Mouse (Mus musculus) intestine, embryonic 16.5 days (tissue): ENCODE measurements around the gene Atg13. TPM values are rescaled to one million over a fixed set of nuclear protein-coding genes. Genes with fewer than 3 reads are reported as not detected.

Experiments used
- ATAC-seq: fragments of 200-750 bp; cut with Nextera tagmentation; 2 replicates; pipeline ENCODE4 v1.8.0; 2017; ENCODE audit warnings: moderate TSS enrichment, moderate library complexity
- H3K27ac ChIP-seq: fragments of 300-500 bp; sonication (generic); 2 replicates; pipeline ENCODE4 v1.5.1; 2014; ENCODE audit warnings: mild to moderate bottlenecking, low read length
- H3K27me3 ChIP-seq: fragments of 300-500 bp; sonication (generic); replicated peaks from 2 replicates; pipeline ENCODE4 v1.6.1; 2014; ENCODE audit warnings: low read length, control low read depth, mixed read lengths; ENCODE audit not compliant: control insufficient read depth, insufficient read depth
- H3K36me3 ChIP-seq: fragments of 300-500 bp; sonication (generic); 2 replicates; pipeline ENCODE4 v1.6.1; 2014; ENCODE audit warnings: low read length, control low read depth; ENCODE audit not compliant: control insufficient read depth, insufficient read depth
- H3K4me1 ChIP-seq: fragments of 300-500 bp; sonication (generic); 2 replicates; pipeline ENCODE4 v1.6.1; 2014; ENCODE audit warnings: low read length, control low read depth, mixed read lengths; ENCODE audit not compliant: control insufficient read depth, insufficient read depth
- H3K4me2 ChIP-seq: fragments of 300-500 bp; sonication (generic); 2 replicates; pipeline ENCODE4 v1.6.1; 2014; ENCODE audit warnings: low read depth, low read length, control low read depth
- H3K4me3 ChIP-seq: fragments of 300-500 bp; sonication (generic); 2 replicates; pipeline ENCODE4 v1.5.1; 2014; ENCODE audit warnings: mild to moderate bottlenecking, low read length
- H3K9ac ChIP-seq: fragments of 300-500 bp; sonication (generic); 2 replicates; pipeline ENCODE4 v1.6.1; 2014; ENCODE audit warnings: low read depth, low read length
- H3K9me3 ChIP-seq: fragments of 300-500 bp; sonication (generic); 2 replicates; pipeline ENCODE4 v1.6.1; 2016; ENCODE audit warnings: low read length, control low read depth; ENCODE audit not compliant: control insufficient read depth
- WGBS: fragments of 180-500 bp; shearing (Covaris S2); extraction: QIAGEN DNeasy Blood & Tissue Kit; methylation state at CpG from one replicate; pipeline ENCODE4 v1.1.7; 2014; 5-methylcytosine and 5-hydroxymethylcytosine counted together
- polyA plus RNA-seq: library from polyadenylated mRNA; unstranded; fragments of >200 nt; fragmentation: Nextera tagmentation; extraction: Ambion mirVana; gene quantifications from 2 replicates; pipeline ENCODE4 v1.2.1, GENCODE M21; 2015

Gene Atg13
- polyA plus RNA-seq, 1 experiment from 2014 or later, result 22.9 TPM

DNA sequence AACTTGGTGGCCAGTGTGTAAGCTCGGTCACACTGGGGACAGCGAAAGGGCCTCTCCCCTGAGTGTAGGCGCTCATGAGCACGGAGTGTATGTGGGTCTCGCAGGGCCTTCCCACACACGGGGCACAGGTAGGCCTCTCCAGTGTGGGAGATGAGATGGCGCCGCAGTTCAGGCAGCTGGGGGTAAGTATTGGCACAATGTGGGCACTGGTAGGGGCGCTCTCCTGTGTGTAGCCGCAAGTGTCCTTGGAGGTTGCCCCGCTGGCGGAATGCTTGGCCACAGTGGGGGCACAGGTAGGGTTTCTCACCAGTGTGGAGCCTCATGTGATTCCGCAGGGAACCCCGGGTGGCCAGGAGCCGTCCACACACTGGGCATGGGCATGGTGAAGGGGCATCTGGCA is 65.0 kb downstream of the Atg13 start:
- Histone ChIP-seq H3K4me1 (peaks cover 6% of the 10 kb centered on the region; the same call in 1 of the 2 replicates), H3K4me2 (no peak overlapping the region), H3K27me3 (no peaks in the 10 kb centered on the region), H3K9me3 (no peaks in the 10 kb centered on the region), H3K9ac (no peak overlapping the region), H3K36me3 (peaks cover 26% of the 10 kb centered on the region), H3K27ac (no peak overlapping the region), H3K4me3 (no peak overlapping the region)
- ATAC-seq, result no peak
- 97% methylated on average over 15 of the region's 15 CpGs for WGBS

DNA sequence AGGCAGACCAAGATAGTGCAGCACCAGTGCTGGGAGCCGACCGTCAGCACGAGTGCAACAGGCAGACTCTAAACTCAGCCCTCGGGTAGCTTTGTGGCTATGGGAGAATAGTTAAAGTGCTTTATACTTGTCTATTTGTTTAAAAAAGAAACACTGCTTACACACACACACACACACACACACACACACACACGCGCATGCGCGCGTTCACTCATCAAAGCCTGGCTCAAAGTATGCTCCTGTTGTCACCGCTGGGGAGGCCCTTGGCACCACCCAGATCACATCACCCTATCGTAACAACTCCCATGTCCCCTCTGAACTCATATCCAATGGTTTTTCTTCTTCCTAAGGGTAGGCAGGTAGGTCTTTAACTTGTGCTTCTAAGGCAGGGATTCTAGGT is 66.4 kb downstream of the Atg13 start:
- H3K36me3 ChIP-seq, result peaks cover 26% of the 10 kb centered on the region
- no peaks in the 10 kb centered on the region for H3K27me3 ChIP-seq
- H3K4me1 ChIP-seq, result peaks cover 6% of the 10 kb centered on the region; the same call in 1 of the 2 replicates
- 90% methylated on average over 11 of the region's 11 CpGs for WGBS
- H3K4me2 ChIP-seq, result no peak overlapping the region
- no peak overlapping the region for H3K27ac ChIP-seq
- no peak overlapping the region for H3K4me3 ChIP-seq
- no peak overlapping the region for H3K9ac ChIP-seq
- ATAC-seq, result no peak
- no peaks in the 10 kb centered on the region for H3K9me3 ChIP-seq

DNA sequence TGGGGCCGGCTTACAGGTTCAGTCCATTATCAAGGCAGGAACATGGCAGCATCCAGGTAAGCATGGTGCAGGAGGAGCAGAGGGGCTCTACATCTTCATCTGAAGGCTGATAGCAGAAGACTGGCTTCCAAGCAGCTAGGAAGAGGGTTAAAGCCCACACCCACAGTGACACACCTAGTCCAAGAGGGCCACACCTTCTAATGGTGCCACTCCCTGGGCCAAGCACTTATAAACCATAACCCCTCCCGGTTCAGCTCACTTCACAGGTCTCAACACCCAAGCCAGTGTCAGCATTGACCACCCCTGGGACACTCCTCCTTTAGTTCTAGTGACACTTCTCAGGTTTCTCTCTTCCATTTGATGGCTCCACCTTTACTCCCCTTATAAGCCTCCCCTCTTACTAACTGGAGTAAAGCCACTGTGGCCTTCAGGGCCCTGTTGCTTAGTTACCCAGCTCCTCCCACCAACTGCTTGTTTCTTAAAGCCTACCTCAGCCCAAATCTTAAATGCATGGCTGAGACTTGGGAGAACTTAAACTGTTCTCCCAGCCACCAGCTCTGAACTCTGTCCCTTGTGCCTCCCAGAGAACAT is 67.5 kb downstream of the Atg13 start:
- H3K27me3 ChIP-seq, result no peaks in the 10 kb centered on the region
- H3K9ac ChIP-seq, result no peak overlapping the region
- no peaks in the 10 kb centered on the region for H3K4me1 ChIP-seq
- no peaks in the 10 kb centered on the region for H3K9me3 ChIP-seq
- no peak overlapping the region for H3K4me2 ChIP-seq
- H3K36me3 ChIP-seq, result peaks cover 26% of the 10 kb centered on the region
- WGBS, result 76% methylated on average over 2 of the region's 2 CpGs
- no peak overlapping the region for H3K4me3 ChIP-seq
- ATAC-seq, result peak; percentile 69
- 0 out of 2 replicates have a peak overlapping the region, but pooled peaks have one; percentile 15 for H3K27ac ChIP-seq

DNA sequence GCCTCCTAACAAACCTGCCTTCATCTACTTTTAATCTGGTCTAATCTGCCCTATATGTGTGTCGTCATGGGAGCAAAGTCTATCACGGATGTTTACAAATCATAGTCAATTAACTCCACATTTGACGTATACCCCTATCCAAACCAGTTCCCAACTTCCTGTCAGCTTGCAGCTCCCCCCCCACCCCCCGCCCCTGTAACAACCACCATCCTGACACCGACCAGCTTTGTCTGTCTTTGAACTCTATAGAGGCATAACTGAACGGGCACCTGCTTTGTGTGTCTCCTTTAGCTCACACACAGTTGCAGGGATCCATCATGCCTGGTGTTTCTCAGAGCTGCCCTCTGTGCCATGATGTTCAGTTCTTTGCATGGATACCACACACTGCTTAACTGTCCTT is 71.4 kb downstream of the Atg13 start:
- H3K27me3 ChIP-seq, result no peaks in the 10 kb centered on the region
- no peak overlapping the region for H3K27ac ChIP-seq
- no peaks in the 10 kb centered on the region for H3K9me3 ChIP-seq
- WGBS, result 65% methylated on average over 6 of the region's 6 CpGs
- no peak for ATAC-seq
- no peak overlapping the region for H3K4me3 ChIP-seq
- no peak overlapping the region for H3K4me2 ChIP-seq
- 0 out of 2 replicates have a peak, but pooled peaks cover 3% of the 10 kb centered on the region for H3K4me1 ChIP-seq
- no peak overlapping the region for H3K9ac ChIP-seq
- no peaks in the 10 kb centered on the region for H3K36me3 ChIP-seq

DNA sequence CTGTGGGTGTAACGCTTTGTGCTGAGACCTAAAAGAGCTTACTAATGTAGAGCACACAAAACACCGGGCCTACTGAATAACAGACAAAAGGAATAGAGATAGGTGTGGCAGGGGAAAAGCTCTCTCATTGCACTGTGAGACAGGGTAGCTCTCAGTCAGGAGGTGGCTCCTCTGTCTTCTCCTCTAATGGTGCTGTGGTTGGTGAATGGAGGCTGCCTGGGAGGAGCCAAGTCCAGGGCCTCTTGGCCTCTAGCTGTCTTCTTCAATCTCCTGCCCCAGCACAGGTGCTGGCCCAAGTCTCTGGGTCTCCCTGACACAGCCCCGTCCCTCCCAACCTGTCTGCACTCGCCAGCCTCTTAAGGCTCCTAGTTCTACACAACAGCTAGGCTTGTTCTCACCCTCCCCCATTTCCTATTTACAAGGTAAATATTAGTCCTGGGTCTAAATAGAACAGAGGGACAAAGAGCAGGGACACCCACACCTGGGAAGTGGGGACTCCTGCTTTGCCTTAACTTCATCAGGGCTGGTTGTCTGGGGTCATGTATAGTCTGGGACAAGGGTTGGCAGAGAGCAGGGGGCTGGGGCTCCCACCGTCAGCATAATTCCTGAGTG is 73.5 kb downstream of the Atg13 start:
- no peak overlapping the region for H3K27ac ChIP-seq
- ATAC-seq, result peak; percentile 72
- WGBS, result 68% methylated on average over 5 of the region's 5 CpGs
- no peak overlapping the region for H3K9ac ChIP-seq
- 0 out of 2 replicates have a peak, but pooled peaks cover 3% of the 10 kb centered on the region for H3K4me1 ChIP-seq
- H3K9me3 ChIP-seq, result no peaks in the 10 kb centered on the region
- no peaks in the 10 kb centered on the region for H3K36me3 ChIP-seq
- no peak overlapping the region for H3K4me3 ChIP-seq
- no peak overlapping the region for H3K4me2 ChIP-seq
- no peaks in the 10 kb centered on the region for H3K27me3 ChIP-seq

DNA sequence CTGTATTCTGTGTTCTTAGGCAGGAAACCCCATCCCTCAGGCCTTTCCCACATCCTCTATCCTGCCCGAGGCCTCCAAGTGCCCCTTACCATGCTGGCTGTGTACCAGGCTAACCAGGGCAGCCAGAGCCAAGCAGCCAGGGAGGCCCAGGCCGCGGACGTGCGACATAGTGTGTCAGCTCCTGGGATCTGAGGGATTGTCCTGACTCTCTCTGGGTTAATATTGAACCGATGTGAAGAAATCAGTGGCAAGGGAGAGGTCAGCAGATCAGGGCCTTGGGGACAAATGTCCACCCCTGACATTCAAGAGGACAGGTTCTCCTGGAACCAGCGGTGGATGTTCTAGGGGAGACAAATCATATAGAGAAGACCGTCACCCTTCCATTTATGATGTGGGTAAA is 74.1 kb downstream of the Atg13 start, which contains the start of gene F2:
TSS of gene F2 (minus strand) at position 186 of the 400 bp plus-strand sequence.
- WGBS, result 81% methylated on average over 8 of the region's 8 CpGs
- Histone ChIP-seq H3K9me3 (no peaks in the 10 kb centered on the region), H3K4me2 (no peak within 1 kb of the TSS), H3K4me3 (no peak within 1 kb of the TSS), H3K4me1 (0 out of 2 replicates have a peak, but pooled peaks cover 3% of the 10 kb centered on the region), H3K27ac (no peak within 1 kb of the TSS), H3K27me3 (no peaks in the 10 kb centered on the region), H3K9ac (no peak within 1 kb of the TSS), H3K36me3 (no peaks in the 10 kb centered on the region)
- ATAC-seq, result 0 out of 2 replicates have a peak, but pooled peaks have one; percentile 24

DNA sequence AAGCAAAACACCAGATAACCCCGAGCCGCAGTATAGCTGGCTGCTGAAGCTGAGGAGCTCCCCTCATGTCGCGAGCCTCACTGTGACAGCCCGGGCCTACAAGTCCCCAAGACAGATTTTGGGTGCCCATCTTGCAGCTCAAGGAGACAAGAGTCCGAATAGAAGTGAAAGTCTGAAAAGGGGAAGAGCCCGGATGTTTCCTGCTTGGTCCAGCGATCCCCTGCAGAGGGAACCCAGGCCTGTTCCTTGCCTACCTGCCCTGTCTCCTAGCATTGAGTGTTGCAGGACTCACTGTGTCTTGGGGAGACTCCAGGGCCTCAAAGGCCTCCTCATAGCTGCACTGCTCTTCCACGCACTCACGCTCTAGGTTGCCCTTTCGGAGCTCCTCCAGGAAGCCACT is 74.9 kb downstream of the Atg13 start:
- no peak overlapping the region for H3K4me2 ChIP-seq
- H3K9me3 ChIP-seq, result no peaks in the 10 kb centered on the region
- H3K27me3 ChIP-seq, result no peaks in the 10 kb centered on the region
- 0 out of 2 replicates have a peak, but pooled peaks cover 3% of the 10 kb centered on the region for H3K4me1 ChIP-seq
- no peak overlapping the region for H3K9ac ChIP-seq
- no peak for ATAC-seq
- WGBS, result 82% methylated on average over 11 of the region's 11 CpGs
- no peak overlapping the region for H3K27ac ChIP-seq
- H3K4me3 ChIP-seq, result no peak overlapping the region
- H3K36me3 ChIP-seq, result no peaks in the 10 kb centered on the region

DNA sequence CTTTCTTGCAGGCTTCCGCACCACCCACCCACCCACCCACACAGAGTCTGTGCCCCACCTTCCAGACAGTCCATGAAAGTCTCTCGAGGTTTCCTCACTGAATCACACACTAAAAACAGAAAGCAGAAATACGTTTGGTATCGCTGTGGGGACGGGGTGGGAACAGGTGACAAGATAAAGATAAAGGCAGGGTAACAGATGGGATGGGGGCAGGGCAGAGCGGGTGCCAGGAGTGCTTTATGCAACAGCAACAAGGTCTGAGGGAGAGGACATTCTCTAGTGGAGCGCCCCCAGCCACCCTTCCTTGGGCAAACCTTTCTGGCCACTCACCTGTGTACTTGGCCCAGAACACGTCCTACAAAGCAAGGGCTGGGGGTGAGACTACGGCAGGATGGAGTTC is 75.5 kb downstream of the Atg13 start:
- Histone ChIP-seq H3K27ac (no peak overlapping the region), H3K9ac (no peak overlapping the region), H3K4me3 (no peak overlapping the region), H3K9me3 (no peaks in the 10 kb centered on the region), H3K36me3 (no peaks in the 10 kb centered on the region), H3K27me3 (no peaks in the 10 kb centered on the region), H3K4me2 (no peak overlapping the region), H3K4me1 (0 out of 2 replicates have a peak, but pooled peaks cover 3% of the 10 kb centered on the region)
- 76% methylated on average over 9 of the region's 9 CpGs for WGBS
- ATAC-seq, result no peak

DNA sequence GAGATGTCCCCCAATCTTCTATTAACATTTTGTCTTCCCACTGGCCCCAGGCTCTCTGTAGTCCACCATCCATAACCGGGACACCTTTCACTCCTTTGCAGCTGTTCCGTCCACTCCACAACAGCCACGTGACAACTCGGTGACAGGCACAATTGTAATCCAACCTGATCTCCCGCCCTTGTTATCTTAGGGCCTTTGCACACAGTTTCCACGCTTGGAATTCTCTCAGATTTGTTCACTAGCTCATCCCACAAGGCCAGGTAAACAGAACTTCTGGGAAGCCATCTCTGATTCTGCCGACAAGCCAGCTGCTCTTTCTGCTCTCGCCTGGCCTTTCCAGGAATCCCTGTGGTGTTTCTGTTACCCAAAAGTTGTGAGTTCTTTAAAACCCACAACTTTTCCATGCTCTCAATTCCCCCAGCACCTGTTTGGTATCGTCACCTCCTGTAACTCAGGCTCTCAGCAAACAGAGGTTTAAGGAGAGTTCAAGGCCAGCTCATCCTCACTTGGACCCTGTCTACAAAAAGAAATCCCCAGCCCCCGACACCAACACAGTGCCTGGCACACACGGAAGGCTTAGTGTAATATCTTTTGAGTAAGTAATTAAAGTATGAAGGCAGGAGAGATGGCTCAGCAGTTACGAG is 76.9 kb downstream of the Atg13 start:
- WGBS, result 68% methylated on average over 12 of the region's 12 CpGs

More for the DNA sequence above, 76.9 kb downstream of the Atg13 start:
- Histone ChIP-seq H3K4me3 (no peak overlapping the region), H3K4me1 (0 out of 2 replicates have a peak, but pooled peaks cover 3% of the 10 kb centered on the region), H3K9me3 (no peaks in the 10 kb centered on the region), H3K27me3 (no peaks in the 10 kb centered on the region), H3K36me3 (no peaks in the 10 kb centered on the region), H3K27ac (no peak overlapping the region), H3K9ac (no peak overlapping the region), H3K4me2 (no peak overlapping the region)
- ATAC-seq, result no peak
